Mouse (Mus musculus) brain, embryonic 14.5 days (tissue): ENCODE measurements around the gene Cdca8.
"Not testable (repeated sequence)": the region's sequence is repeated elsewhere in the genome, so short reads cannot be mapped to it uniquely, and the experiment has no call there.

Source experiments
- CTCF ChIP-seq: fragments of 200-500 bp; IDR thresholded peaks from 2 replicates; pipeline ENCODE4 v1.5.1; 2012; ENCODE audit warnings: inconsistent platforms, mild to moderate bottlenecking, moderate library complexity, borderline replicate concordance; ENCODE audit not compliant: insufficient read depth, insufficient read length; ENCODE audit errors: extremely low read depth
- POLR2A ChIP-seq: fragments of 200-500 bp; IDR thresholded peaks from 2 replicates; pipeline ENCODE4 v1.6.1; 2012; ENCODE audit warnings: mild to moderate bottlenecking, inconsistent platforms, borderline replicate concordance; ENCODE audit not compliant: poor library complexity, insufficient read depth, insufficient read length, severe bottlenecking; ENCODE audit errors: extremely low read depth

GRCm38 (mm10) chr4:124939211-124939610 is at the start of gene Cdca8:
- TF ChIP-seq CTCF, POLR2A: not testable (repeated sequence)
